Mouse (Mus musculus) spleen, postnatal 10 days (tissue): ENCODE results near the gene Rtkn.

Experiments used
- DNase-seq, 2 experiments: peaks; one replicate each; pipeline ENCODE4 v3.0.0; 2021 to 2022; ENCODE audit warnings: low spot score in 2 of 2

Rtkn gene

GRCm38 (mm10) chr6:83172240-83172920 lies 37.1 kb downstream of the Rtkn start:
- DNase-seq = no peak

- no peak for DNase-seq
Measured at GRCm38 (mm10) chr6:83175996-83176395, 40.7 kb downstream of the Rtkn start.

- DNase-seq = no peak
Measured at GRCm38 (mm10) chr6:83179390-83180117, 44.3 kb downstream of the Rtkn start.

GRCm38 (mm10) chr6:83180605-83181004 lies 45.3 kb downstream of the Rtkn start:
- no peak for DNase-seq

GRCm38 (mm10) chr6:83184858-83185435 lies 49.7 kb downstream of the Rtkn start:
- no peak for DNase-seq

- peak in 1 of 2 experiments; percentile 41 for DNase-seq
Measured at GRCm38 (mm10) chr6:83185895-83186861, 50.9 kb downstream of the Rtkn start.

GRCm38 (mm10) chr6:83186946-83187345 lies 51.7 kb downstream of the Rtkn start:
- DNase-seq = no peak

- no peak for DNase-seq
Measured at GRCm38 (mm10) chr6:83193571-83193970, 58.3 kb downstream of the Rtkn start.

GRCm38 (mm10) chr6:83197345-83198004 lies 62.2 kb downstream of the Rtkn start:
- DNase-seq = peak in 1 of 2 experiments; percentile 37
